Mouse (Mus musculus) gastrocnemius, postnatal 36 days (tissue): ENCODE data around the gene Kcnq1. TPM values are rescaled to one million over a fixed set of nuclear protein-coding genes. Genes with fewer than 3 reads are reported as not detected.

Source experiments
- DNase-seq, 2 experiments: peaks; one replicate each; pipeline ENCODE4 v3.0.0; 2022
- intact Hi-C: fragments of 180-260 bp; cut with DNase I; formaldehyde crosslinking; loops from one replicate; pipeline ENCODE4 v1.15.1; 2025
- total RNA-seq, 2 experiments: library from RNA; stranded (reverse); gene quantifications; 2 replicates each; pipeline ENCODE4 v1.2.3; 2021

Gene Kcnq1
- total RNA-seq, 2 experiments from 2014 or later = 0.31 to 0.69 TPM

DNA sequence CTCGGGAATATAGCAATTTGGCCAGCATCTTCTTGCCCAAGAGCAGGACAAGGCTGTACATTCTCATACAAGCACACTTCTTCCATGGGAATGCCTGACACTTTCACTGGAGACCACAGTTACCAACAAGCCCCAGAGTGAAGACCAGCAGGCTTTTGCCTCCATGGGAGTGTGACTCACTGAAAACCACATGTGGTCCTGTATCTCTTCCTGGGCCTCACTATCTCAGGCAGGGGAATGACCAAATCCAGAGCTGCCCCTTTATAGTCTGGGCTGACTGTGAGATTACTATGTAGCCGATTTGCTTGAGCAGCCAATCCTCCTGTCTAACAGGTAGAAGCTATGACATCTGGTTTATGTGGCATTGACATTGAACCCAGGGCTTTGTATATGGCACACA lies 22.5 kb upstream of the Kcnq1 start:
- intact Hi-C loops = no loop called here
- DNase-seq = no peak

DNA sequence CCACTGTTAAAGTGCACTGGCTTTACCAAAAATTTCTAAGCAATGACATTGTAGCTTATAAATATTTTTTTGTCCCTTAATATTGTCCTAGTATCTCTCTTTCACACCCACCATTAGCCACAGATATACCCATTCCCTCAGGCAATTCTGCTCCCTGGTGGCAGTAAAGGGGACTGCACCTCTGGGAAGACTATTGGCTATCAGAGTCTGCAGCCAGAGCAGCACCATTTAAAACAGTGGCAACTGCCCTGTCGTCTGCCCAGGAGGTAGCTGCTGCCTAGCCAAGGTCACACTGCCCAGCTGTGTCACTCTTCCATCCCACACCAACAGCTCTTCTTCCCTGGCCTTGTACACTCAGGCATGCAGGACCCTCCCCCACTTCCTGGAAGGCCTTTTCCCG lies 19.8 kb upstream of the Kcnq1 start:
- DNase-seq = peak; percentile 63 to 74
- intact Hi-C loops = loop anchor here (1.0 to 2.0 kb wide), 2 partner anchors 78 to 192 kb away; no protein-coding TSS in a partner anchor

DNA sequence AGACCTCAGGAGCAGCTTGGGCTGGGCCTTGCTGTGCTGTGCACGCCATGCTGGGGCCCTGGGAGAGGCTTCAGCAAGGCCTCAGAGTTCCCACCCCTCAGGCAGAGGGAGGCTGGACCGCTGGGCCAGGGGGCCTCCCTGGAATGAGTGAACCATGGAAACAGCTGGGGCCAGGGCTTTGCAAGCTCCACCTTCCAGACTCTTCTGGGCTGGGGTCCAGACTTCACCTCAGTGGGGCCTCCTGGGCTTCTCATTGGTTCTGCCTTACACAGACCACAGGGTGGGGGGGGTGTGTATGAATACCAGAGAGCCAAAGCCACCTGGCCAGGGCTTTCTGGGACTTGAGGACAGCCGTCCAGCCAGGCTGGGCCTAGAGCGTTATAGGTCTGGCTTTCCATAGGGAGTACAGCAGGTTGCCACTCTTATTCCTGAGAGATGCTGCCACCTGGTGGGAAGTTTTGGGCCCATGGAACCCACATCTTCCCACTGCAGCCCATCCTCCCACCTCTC lies 19.0 kb upstream of the Kcnq1 start:
- intact Hi-C loops = loop anchor here (2.0 kb wide), 1 partner anchor 192 kb away; no protein-coding TSS in a partner anchor
- no peak for DNase-seq

DNA sequence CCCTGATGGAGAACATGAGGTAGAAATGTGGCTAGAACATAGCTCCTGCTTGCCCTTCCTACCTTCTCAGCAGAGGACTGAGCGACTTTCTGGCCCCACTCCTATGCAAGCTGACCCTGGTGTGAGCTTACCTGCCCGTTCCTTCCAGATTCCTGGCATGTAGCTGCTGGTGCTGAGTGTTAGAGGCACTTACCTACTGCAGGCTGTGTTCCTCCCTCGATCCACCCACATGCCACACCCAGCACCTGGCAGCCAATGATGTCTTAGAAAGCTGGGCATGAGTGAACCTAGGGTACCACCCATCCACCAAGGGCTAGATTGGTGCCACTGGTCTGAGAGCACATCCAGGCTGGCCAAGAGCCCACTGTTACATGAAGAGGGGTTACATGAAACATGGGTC lies 12.3 kb upstream of the Kcnq1 start:
- DNase-seq = no peak
- intact Hi-C loops = loop anchor here (2.0 kb wide), 1 partner anchor 57 kb away; no protein-coding TSS in a partner anchor

DNA sequence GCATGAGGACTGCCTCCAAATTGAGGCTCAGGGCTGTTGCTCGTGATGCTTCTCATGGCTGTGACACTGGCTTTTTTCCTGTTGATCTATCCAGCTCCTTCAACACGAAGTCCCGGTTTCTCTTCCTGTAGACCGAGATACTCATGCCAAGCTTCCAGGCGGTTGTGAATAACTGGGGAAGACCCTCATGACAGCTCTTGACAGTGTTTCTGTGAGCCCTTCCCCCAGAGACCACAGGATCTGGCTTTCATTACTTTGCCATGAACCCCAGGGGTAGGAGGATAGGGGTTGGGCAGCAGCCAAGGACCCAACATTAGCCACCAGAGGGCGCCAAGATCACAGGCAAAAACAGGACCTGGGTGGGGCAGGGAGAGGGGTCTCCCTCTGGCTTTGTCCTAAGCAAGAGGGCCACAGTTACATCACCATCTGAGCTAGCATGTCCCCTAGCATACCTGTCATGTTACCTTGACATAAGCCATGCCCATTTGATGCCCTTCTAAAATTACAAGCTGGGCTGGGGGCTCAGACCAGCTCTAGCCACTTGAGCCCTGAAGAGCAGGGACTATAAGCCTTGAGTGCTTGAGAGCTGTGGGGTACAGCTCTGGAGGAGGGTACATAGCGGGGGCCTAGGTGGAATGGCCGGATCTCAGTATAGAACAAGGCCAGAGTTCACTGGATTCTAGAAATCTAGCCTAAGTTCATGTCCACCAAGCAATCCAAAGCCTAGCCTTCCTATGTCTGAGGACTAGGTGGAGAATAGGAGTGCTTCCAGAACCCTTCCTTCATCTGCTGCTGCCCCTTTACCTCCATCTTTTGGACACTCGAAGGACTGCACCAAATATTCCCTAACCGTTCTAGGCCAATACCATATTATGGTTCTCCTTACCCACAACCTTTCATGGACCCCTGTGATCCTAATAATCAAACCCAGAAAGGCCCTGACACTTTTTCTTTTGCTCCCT lies 11.3 kb upstream of the Kcnq1 start, which contains the start of gene Trpm5:
Gene Trpm5 (minus strand): TSS at position 51 of the 962 bp plus-strand sequence.
- intact Hi-C loops = loop anchor here (1.0 to 5.0 kb wide), 3 partner anchors 43 to 377 kb away; partner anchors contain the start of gene Slc22a18
- peak; percentile 60 to 73 for DNase-seq

DNA sequence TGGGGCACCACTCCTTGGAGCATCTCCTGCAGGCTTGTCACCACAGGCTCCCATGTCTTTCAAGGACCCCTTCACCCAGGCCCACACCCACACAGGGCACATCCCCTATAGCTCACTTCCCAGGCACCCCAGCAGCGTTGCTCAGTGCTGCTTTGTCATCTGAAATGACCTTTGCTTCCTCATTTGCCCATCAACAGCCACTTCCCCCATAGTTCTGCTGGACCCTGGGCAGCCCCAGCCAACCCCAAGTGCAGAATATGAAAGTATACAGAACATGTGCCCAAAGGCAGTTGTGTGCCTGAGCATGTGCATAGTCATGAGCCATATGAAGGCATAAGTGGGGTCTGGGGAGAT lies 10.6 kb upstream of the Kcnq1 start:
- intact Hi-C loops = loop anchor here (1.0 to 5.0 kb wide), 3 partner anchors 43 to 377 kb away; partner anchors contain the start of gene Slc22a18
- DNase-seq = no peak

DNA sequence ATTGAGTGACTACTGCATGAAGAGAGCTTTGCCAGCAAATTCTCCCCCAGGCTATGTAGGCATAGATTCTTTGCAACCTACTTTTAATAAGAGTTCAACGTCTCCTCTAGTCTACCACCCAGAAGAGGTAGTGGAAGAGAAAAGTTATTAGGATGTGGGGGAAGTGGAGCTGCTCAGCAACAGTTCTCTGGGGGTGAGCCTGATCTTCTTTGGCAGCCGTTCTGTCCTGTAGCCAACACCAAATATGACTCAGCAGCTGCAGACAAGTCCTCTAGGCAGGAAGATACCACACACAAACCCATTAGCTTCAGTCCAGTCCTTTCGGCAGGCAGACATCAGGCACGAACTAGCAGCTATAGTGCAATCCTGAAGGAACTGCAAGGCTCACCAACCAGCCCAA lies 5.4 kb upstream of the Kcnq1 start:
- no peak for DNase-seq

DNA sequence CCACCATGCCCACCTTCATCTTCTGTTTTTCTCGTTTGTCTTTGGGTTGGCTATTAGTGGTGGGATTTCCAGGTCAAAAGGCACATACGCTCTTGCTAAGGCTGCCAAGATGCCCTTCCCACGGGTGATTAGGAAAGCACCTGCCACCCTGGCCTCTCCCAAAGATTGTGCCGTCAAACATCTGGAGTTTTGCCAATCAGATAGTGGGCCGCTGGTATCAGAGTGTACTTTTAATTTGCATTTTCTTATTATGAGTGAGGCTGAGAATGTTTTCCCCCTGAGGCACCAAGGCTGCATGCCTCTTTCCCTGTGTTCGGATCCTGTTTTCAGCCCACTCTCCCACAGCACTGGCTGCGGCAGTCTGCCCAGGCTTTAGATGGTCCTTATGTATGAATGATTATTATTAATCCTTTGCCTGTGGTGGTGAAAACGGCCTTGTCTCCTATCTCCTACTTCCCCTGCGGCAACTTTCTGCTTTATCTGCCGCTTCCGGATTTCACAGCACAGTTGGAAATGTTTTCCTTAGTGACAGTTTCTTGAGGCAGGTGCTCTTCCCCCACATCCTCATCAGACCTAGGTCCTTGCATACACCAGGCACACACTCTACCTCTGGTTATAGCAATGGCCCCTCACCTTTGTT lies 784 bp upstream of the Kcnq1 start:
- intact Hi-C loops = no loop called here
- no peak for DNase-seq

More for the DNA sequence above, 5.4 kb upstream of the Kcnq1 start:
- intact Hi-C loops = no loop called here

DNA sequence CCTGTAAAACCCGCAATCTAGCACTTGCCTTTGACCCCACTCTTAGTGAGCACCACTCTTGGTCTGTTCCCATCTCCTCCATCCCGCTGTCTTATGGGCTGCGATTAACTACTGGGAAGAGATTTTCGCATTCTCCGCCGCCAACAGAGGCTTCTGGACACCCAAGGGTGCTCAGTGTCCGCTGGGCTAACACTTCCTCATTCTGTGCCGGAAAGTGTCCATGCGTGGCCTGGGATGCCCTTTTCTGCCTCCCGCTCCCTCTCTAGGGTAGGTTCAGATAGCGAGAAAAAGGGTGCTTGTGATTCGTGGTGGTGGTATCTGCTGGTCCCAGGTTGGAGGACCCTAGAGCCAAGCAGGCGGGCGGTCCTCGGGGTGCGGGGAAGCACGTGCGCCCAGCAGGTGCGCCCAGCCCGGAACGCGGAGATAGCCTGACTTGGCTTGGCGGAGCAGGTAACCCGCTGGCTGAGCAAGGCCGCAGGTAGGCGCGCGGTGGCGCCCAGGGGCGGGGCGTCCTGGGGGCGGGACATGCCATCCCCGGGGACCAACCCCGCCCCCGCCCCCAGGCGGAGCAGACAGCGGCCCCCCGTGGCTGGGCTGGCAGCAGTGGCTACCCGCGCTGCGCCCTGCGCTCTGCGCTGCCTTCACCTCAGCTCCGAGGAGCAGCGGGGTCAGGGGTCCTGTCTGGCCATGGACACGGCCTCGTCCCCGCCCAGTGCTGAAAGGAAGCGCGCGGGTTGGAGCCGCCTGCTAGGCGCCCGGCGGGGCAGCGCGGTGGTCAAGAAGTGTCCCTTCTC lies 707 bp downstream of the Kcnq1 start:
- no peak for DNase-seq
- intact Hi-C loops = no loop called here

DNA sequence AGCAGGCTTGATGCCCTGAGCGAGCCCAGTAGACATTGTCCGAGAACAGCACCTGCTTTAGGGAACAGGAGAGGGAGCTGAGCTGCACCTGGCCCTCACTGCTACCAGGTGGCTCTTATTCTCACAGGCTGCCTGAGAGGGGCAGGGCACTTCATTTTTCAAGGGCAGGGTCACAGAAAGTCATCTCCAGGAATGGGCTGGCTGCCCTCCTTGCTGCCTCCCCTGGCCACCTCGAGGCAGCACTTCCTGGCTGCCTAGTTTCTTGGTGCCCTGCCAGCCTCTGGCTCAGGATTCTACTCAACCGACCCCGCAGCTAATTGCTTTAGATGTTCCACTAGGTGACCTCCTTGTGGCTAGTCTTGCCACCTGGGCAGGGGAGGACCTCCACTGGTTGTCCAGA lies 2.0 kb downstream of the Kcnq1 start:
- intact Hi-C loops = no loop called here
- no peak for DNase-seq

DNA sequence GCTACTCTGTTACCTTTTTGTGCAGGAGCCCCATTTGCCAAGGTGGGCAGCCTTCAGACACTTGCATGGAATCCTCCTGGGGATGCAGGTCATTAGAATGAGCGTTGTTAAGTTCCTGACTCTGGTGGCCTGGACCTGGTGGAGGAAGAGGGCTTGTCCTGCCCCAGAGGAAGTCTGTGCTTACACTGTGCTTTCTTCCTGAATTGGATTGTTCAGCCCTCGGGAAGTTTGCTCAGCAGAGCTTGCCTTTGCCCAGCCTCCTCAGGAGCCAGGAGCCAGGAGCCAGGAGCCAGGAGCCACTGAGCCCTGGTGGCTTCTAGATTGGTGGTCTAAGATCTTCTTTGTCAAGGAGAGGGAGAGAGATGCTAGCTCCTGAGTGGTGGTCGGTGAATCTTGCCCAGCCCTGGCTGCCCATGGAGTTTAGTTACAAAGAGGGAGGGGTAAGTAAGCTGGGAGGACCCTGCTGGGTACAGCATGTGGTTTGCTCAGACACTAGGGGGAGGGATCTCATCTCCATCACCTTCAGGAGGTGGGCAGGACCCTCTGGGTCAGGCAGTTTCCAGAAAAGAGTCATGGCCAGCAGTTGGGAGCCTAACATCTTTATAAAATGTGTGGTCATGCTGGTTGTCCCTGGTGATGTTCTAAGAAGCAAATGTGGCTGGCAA lies 3.0 kb downstream of the Kcnq1 start:
- no peak for DNase-seq
- intact Hi-C loops = no loop called here

DNA sequence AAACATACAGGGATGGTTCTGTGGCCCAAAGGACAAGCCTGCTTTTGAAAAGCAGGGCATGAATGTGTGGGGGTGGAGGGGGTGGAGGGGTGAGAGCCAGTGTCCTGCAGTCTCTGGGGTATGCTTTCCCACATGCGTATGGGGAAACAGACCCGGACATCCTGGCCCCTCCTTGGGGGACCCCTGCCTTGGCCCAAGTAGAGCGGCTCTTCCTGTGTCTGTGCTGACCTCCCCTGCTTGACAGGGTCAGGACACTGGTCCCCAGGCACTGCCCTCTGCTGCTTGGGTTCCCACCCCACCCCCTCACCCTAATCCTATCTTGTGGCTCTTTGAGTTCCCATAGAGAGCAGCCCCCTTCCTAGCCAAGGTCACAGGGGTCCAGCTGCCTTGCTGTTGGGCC lies 3.5 kb downstream of the Kcnq1 start:
- intact Hi-C loops = no loop called here
- no peak for DNase-seq

DNA sequence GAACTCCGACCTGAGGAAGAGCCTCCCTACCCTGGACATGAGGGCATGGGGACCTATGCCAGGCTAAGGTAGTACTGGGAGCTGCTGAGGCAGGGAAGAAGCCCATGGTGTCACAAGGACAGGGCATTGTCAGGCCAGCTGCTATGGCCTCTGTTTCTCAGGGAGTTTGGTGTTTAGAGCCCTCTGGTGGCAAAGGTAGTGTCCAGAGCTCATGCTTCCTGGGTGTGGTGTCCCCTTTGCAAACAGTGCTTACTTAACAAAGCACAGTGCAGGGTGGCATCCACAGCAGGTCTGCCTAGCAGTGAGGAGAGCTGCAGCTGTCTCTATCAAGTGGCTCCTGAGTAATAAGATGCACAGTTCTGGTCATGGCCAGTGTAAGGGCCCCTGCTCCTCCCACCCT lies 4.6 kb downstream of the Kcnq1 start:
- DNase-seq = no peak
- intact Hi-C loops = no loop called here

DNA sequence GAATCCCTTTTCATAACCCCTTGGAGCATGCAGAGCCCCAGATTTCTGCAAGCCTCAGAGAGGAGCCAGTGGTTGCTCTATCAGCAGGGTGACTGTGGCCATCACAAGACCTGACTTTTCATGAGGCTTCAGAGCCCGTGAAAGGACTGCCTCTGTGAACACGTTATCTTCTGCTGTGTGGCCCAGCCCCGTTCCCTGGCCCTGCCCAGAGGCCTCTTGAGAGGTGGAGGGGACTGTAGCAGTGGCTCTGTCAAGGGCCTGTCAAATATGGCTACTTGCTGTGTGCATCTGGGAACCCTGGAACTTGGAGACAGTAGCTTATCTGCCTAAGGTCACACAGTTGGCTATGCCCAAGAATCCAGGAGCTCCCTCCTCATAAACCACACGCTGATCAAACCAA lies 5.6 kb downstream of the Kcnq1 start:
- intact Hi-C loops = no loop called here
- DNase-seq = no peak

DNA sequence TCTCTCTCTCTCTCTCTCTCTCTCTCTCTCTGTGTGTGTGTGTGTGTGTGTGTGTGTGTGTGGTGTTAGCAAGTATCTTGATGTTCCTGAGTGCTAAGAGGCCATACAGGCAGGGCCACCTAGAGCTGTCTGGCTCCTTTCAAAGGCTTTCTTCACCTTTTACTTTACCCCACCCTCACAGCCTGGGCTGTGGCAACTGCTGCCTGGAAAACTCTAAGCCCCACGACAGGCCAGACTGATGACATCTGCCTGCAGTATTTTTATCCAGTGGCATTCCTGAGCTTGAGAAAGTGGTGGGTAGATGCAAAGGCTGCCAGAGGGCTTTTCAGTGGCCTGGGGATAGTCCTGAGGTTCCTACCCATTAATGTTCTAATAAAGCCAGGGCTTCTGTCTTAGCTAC lies 6.2 kb downstream of the Kcnq1 start:
- intact Hi-C loops = no loop called here
- no peak for DNase-seq

DNA sequence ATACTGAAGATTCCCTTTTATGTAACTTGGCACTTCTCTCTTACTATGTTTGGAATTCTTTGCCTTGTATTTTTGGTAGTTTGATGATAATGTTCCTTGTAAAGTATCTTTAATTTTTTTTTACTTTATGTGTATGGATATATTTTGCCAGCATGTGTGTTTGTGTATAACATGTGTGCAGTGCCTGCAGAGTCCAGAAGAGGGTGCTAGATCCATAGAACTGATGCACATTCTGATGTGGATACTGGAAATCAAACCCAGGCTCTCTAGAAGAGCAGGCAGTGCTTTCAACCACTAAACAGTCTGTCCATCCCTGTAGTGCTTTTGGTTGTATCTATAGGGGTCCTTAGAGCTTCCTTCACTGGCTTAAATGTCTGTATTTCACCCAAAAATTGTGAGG lies 8.6 kb downstream of the Kcnq1 start:
- intact Hi-C loops = no loop called here
- no peak for DNase-seq

DNA sequence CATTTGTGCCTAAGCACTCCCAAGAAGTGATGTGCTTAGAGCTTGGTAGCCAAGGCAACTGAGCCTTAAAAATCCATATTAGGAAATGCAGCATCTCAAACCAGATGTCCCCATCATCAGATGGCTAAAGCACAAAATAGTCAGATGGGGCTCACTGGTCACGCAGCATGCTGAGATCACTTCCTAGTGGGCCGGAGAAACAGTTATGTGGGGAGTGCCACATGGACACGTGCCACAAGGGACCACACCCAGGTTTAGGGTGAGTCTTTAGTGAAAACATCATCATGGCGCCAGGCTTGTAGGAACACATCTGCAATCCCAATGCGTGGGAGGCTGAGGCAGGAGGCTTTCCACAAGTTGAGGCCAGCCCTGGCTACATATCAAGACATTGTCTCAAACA lies 10.4 kb downstream of the Kcnq1 start:
- intact Hi-C loops = no loop called here
- DNase-seq = no peak

DNA sequence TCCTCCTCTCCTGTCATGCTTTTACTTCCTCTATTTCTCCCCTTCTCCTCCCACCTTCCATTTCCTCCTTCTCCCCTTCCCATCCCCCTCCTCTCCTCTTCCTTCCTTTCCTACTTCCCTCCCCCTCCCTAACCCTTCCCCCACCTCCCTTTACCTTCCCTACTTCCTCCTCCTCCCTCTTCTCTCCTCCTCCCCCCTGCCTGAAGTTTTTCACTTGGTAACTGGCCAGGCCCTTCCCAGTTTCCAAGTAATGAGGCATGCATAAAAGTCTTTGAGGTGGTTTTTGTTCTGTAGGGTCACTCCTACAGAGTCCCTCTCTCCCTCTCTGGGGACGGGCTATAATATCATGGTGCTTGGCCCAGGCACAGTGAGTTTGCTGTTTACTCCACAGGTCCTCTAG lies 13.2 kb downstream of the Kcnq1 start:
- intact Hi-C loops = no loop called here

DNA sequence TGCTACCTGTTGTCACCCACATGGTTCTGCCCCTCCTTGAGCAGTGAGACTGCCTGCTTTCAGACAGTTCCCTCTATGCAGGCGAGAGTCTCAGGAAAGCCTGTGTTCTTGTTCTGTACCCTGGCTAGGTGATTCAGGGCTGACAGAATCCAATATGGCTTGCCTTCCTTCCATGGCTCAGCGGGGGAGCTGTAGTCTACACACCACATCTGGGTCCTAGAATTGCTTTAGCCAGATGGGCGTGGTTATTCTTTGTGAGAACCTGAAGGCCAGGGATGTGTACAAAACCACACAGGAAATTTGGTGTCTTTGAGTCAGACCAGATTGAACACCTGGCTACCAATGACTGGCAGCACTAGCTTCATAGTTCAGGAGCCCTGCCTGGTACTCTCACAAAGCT lies 13.7 kb downstream of the Kcnq1 start:
- intact Hi-C loops = no loop called here
- no peak for DNase-seq

More for the DNA sequence above, 13.2 kb downstream of the Kcnq1 start:
- no peak for DNase-seq

DNA sequence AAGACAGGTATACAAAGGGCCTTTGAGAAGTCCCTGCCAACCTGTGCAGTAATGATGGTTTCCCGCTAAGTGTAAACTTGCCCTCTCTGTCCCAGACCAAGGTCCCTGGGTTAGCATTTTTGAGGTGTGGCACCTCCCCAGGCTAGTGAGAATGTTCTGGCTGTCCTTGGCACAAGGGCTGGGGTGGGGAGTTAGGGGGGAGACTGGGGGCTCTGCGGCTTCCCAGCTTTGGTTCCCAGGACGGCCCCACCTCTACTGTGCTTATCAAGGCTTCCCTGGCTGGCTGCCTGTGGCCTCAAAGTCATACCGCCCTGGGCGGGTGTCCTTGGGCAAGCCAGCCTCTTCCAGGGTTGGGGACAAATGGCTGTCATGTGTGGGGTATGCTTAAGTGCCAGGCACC lies 16.0 kb downstream of the Kcnq1 start:
- no peak for DNase-seq
- intact Hi-C loops = no loop called here
